Mouse (Mus musculus) midbrain, embryonic 13.5 days (tissue): ENCODE measurements around the gene Rad9b. TPM values are rescaled to one million over a fixed set of nuclear protein-coding genes. Genes with fewer than 3 reads are reported as not detected.

ENCODE experiments used
- ATAC-seq: fragments of 200-750 bp; cut with Nextera tagmentation; 2 replicates; pipeline ENCODE4 v1.8.0; 2017; ENCODE audit warnings: mild to moderate bottlenecking, moderate TSS enrichment, moderate library complexity
- H3K27ac ChIP-seq: fragments of 300-500 bp; sonication (generic); 2 replicates; pipeline ENCODE4 v1.5.1; 2015; ENCODE audit warnings: inconsistent platforms, mild to moderate bottlenecking, moderate library complexity
- H3K27me3 ChIP-seq: fragments of 300-500 bp; sonication (generic); 2 replicates; pipeline ENCODE4 v1.6.1; 2015; ENCODE audit warnings: mild to moderate bottlenecking, inconsistent platforms
- H3K36me3 ChIP-seq: fragments of 300-500 bp; sonication (generic); 2 replicates; pipeline ENCODE4 v1.6.1; 2015; ENCODE audit warnings: mild to moderate bottlenecking, inconsistent platforms
- H3K4me1 ChIP-seq: fragments of 300-500 bp; sonication (generic); replicated peaks from 2 replicates; pipeline ENCODE4 v1.6.1; 2015; ENCODE audit warnings: inconsistent platforms
- H3K4me2 ChIP-seq: fragments of 300-500 bp; sonication (generic); replicated peaks from 2 replicates; pipeline ENCODE4 v1.6.1; 2015; ENCODE audit warnings: moderate library complexity, mild to moderate bottlenecking, inconsistent platforms
- H3K4me3 ChIP-seq: fragments of 300-500 bp; sonication (generic); replicated peaks from 2 replicates; pipeline ENCODE4 v1.5.1; 2015; ENCODE audit warnings: mild to moderate bottlenecking, inconsistent platforms
- H3K9ac ChIP-seq: fragments of 300-500 bp; sonication (generic); replicated peaks from 2 replicates; pipeline ENCODE4 v1.6.1; 2015; ENCODE audit warnings: mild to moderate bottlenecking, inconsistent platforms
- H3K9me3 ChIP-seq: fragments of 300-500 bp; sonication (generic); 2 replicates; pipeline ENCODE4 v1.6.1; 2016; ENCODE audit warnings: mild to moderate bottlenecking, inconsistent platforms
- WGBS: fragments of 180-500 bp; shearing (Covaris S2); methylation state at CpG from one replicate; pipeline ENCODE4 v1.1.7; 2015; 5-methylcytosine and 5-hydroxymethylcytosine counted together
- polyA plus RNA-seq: library from polyadenylated mRNA; unstranded; fragments of >200 nt; fragmentation: Nextera tagmentation; extraction: Ambion mirVana; gene quantifications from 2 replicates; pipeline ENCODE4 v1.2.1, GENCODE M21; 2015

Rad9b gene
- polyA plus RNA-seq, 1 experiment from 2014 or later: 22.6 TPM

DNA sequence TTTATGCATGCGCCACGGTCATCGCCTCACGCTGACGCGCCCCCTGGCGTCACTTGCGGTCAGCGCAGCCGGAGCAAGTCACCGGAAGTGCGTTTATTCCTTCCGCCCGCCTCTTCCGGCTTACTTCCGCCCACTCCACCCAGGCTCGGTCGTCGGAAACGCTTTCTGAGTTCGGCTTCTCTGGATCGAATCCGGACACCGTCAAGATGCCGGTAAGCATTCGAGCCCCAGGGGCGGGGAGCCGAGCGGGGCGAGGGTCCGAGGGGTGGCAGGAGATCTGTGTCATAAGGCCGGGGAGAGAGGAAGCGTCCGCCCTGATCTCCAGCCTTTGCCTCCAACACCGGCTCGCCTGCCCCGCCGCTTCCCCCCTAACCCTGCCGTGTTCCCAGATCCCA lies 37.8 kb upstream of the Rad9b start, which contains the start of gene Arpc3:
Arpc3 (plus strand) TSS at position 93 of the 395 bp plus-strand sequence.
- H3K4me1 ChIP-seq: peaks cover 14% of the 10 kb centered on the region
- ATAC-seq: peak; percentile 91
- no peaks in the 10 kb centered on the region for H3K9me3 ChIP-seq
- H3K27me3 ChIP-seq: no peaks in the 10 kb centered on the region
- peak within 1 kb of the TSS; percentile 86 for H3K9ac ChIP-seq
- peaks cover 8% of the 10 kb centered on the region for H3K36me3 ChIP-seq
- peak within 1 kb of the TSS; percentile 40; the same call in 1 of the 2 replicates for H3K27ac ChIP-seq
- H3K4me2 ChIP-seq: peak within 1 kb of the TSS; percentile 70
- peak within 1 kb of the TSS; percentile 82 for H3K4me3 ChIP-seq
- under 1% methylated on average over 39 of the region's 39 CpGs for WGBS

DNA sequence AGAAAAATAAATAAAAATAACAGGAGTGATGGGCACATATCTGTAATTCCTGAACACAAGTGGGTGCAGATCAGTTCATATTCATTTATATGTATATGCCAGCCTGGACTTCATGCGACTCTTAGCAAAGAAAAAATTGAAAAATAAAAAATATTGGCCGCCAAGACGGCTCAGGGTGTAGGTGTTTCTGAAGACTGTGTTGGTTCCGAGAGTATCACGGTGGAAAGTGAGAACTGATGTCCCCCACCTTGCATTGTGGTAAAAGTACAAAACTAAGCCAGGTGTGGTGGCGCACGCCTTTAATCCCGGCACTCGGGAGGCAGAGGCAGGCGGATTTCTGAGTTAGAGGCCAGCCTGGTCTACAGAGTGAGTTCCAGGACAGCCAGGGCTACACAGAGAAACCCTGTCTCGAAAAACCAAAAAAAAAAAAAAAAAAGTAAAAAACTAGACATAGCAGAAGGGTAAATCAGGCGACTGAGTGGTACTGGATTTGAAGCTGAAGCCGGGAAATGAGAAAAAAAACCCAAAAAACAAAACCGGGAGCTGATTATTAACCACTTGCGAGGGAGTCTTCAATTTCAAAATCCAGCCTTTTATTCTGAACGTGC lies 37.2 kb upstream of the Rad9b start:
- H3K4me1 ChIP-seq: peaks cover 14% of the 10 kb centered on the region
- peak overlapping the region; percentile 25; the same call in 1 of the 2 replicates for H3K4me2 ChIP-seq
- no peaks in the 10 kb centered on the region for H3K9me3 ChIP-seq
- H3K9ac ChIP-seq: no peak overlapping the region
- H3K36me3 ChIP-seq: 0 out of 2 replicates have a peak, but pooled peaks cover 3% of the 10 kb centered on the region
- H3K27me3 ChIP-seq: no peaks in the 10 kb centered on the region
- H3K4me3 ChIP-seq: peak overlapping the region; percentile 82
- WGBS: 53% methylated on average over 16 of the region's 16 CpGs
- 0 out of 2 replicates have a peak overlapping the region, but pooled peaks have one; percentile 4 for H3K27ac ChIP-seq
- ATAC-seq: peak; percentile 61

DNA sequence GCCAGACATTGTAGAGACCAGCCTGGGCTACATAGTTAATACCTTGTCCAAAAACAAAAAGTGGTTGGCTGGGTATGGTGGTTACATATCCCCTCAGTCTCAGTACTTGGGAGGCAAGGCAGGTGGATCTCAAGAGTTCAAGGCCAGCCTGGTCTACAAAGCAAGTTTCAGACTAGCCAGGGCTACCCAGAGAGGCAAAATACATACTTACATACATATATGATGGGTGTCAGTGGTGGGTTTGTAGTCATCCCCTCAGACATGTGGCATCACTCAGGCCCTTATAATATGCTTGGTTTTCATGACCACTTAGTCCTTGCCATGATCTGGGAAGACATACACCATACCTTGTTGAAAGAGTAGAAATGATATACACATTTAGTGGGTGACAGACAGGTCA lies 36.6 kb upstream of the Rad9b start:
- Histone ChIP-seq H3K27ac (no peak overlapping the region), H3K27me3 (no peaks in the 10 kb centered on the region), H3K4me2 (no peak overlapping the region), H3K9ac (no peak overlapping the region), H3K4me3 (no peak overlapping the region), H3K4me1 (peaks cover 14% of the 10 kb centered on the region), H3K9me3 (no peaks in the 10 kb centered on the region), H3K36me3 (0 out of 2 replicates have a peak, but pooled peaks cover 3% of the 10 kb centered on the region)
- ATAC-seq: no peak

DNA sequence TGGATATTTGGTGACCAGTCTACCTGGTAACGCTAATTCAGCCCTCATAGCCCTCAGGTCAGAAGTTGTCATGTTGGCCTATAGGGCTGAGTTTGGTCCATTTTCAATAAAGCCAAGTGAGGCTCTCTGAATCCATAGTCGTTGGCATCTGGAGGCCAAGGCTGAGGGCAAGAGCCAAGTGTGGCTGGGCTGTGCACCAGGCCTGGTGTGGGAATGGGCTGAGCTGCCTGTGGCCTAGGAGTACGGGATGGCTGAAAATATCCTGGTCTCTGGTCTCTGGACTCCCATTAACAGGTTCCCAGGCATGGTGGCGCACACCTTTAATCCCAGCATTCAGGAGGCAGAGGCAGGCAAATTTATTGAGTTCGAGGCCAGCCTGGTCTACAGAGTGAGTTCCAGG lies 36.0 kb upstream of the Rad9b start:
- H3K4me2 ChIP-seq: no peak overlapping the region
- H3K27ac ChIP-seq: no peak overlapping the region
- ATAC-seq: no peak
- peaks cover 14% of the 10 kb centered on the region for H3K4me1 ChIP-seq
- no peaks in the 10 kb centered on the region for H3K9me3 ChIP-seq
- H3K9ac ChIP-seq: no peak overlapping the region
- no peaks in the 10 kb centered on the region for H3K27me3 ChIP-seq
- 92% methylated on average over 5 of the region's 5 CpGs for WGBS
- no peak overlapping the region for H3K4me3 ChIP-seq
- 0 out of 2 replicates have a peak, but pooled peaks cover 3% of the 10 kb centered on the region for H3K36me3 ChIP-seq

DNA sequence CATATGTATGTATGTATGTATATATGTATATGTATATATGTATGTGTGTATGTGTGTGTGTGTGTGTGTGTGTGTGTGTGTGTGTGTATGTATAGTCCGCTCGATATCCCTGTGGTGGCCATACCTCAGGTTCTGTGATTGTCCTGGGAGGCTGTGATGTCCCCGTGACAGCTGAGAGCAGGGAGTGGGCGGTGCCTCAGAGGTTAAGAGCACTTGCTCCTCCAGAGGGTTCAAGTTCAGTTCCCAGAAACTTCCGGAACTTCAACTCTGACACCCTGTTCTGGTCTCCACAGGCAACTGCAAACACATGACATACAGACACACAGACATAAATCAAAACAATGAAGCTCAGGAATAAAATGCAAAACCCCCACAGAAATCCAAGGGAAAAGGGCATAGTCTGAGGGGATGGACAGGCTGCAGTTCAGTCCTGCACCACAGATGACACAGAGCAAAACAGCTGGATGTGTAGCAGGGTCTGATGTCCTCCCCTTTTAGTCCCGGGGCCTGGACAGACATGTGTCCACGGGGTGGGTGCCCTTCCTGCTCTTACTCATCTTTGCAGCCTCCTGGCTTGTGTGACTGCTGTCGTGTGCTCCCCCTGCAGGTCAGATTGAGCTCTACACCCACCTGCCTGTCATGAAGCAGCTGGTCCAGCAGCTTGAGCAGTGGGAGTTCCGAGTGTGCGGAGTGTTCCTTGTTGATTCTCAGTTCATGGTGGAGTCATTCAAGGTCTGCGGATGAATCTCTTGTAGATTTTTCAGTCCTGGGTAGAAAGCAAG lies 25.5 kb upstream of the Rad9b start:
- WGBS: 57% methylated on average over 11 of the region's 11 CpGs
- H3K9me3 ChIP-seq: no peaks in the 10 kb centered on the region
- no peak overlapping the region for H3K4me3 ChIP-seq
- H3K27me3 ChIP-seq: no peaks in the 10 kb centered on the region
- peak; percentile 77 for ATAC-seq
- no peaks in the 10 kb centered on the region for H3K4me1 ChIP-seq
- H3K36me3 ChIP-seq: peaks cover 59% of the 10 kb centered on the region
- H3K27ac ChIP-seq: no peak overlapping the region
- H3K9ac ChIP-seq: no peak overlapping the region
- H3K4me2 ChIP-seq: no peak overlapping the region

DNA sequence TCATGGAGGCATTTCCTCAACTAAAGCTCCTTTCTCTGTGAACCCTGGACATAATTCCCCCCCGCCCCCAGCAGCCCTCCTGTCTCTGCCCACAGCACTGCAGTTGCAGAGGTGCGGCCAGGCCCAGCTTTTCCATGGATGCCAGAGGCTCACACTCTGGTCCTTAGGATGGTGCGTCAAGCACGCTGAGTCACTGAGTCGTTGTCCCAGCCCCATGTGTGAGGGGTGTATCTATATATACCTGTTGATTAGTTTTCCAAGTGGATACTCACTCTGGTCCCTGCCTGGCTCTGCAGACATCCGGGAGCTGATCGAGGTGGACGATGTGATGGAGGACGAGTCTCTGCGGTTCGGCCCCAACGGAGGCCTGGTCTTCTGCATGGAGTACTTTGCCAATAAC lies 24.1 kb upstream of the Rad9b start:
- Histone ChIP-seq H3K36me3 (peaks cover 67% of the 10 kb centered on the region), H3K9me3 (no peaks in the 10 kb centered on the region), H3K9ac (no peak overlapping the region), H3K27me3 (no peaks in the 10 kb centered on the region), H3K4me2 (no peak overlapping the region), H3K4me1 (peaks cover 9% of the 10 kb centered on the region), H3K4me3 (no peak overlapping the region), H3K27ac (no peak overlapping the region)
- WGBS: 96% methylated on average over 12 of the region's 12 CpGs
- ATAC-seq: no peak

DNA sequence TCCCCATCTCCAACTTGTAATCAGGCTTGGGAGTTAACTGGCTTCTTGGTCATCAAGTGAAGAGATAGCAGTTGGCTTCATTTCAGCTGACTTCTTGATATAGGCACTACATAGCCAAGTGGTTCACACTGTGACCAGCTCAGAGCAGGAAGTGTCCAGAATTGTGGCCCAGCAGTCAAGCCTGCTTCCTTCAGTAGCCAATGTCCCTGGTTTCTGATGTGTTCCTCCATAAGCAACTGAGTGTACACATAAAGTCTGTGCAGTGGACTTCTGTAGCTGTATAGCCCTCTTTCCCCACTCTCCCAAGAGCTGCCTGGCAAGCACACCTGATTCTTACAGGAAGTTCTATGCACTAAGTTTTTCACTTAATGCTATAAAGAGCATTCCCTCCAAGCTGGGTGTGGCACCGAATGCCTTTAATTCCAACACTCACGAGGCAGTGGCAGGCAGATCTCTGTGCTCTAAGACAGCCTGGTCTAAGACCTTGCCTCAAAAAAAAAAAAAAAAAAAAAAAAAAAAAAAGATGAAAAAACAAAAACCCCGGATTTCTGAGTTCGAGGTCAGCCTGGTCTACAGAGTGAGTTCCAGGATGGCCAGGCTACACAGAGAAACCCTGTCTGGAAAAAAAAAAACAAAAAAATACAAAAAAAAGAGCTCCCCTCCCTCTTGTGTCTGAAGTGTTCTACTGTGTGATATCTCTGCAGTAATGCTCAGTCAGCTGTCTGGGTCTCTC lies 23.2 kb upstream of the Rad9b start:
- 96% methylated on average over 4 of the region's 4 CpGs for WGBS
- no peak for ATAC-seq
- no peak overlapping the region for H3K27ac ChIP-seq
- no peak overlapping the region for H3K9ac ChIP-seq
- H3K27me3 ChIP-seq: no peaks in the 10 kb centered on the region
- no peaks in the 10 kb centered on the region for H3K9me3 ChIP-seq
- H3K4me2 ChIP-seq: no peak overlapping the region
- H3K36me3 ChIP-seq: peaks cover 61% of the 10 kb centered on the region
- H3K4me1 ChIP-seq: peaks cover 14% of the 10 kb centered on the region
- no peak overlapping the region for H3K4me3 ChIP-seq

DNA sequence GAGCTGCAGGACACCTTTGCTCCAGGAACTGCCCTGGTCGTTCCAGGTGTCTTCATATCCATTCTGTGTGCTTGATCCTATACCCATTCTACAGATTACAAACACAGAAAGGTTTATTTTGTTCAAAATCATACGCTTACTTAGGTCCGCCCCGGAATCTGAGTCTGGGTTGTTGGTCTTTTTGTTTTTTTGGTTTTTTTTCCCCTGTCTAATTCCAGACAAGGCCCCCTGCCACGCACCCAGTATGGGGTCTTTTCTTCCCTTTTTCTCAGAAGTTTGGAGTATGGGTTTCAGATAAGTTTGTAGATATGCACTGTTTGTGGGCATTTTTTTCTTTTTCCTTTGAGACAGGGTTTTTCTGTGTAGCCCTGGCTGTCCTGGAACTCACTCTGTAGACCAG lies 18.8 kb upstream of the Rad9b start:
- no peaks in the 10 kb centered on the region for H3K27me3 ChIP-seq
- no peak for ATAC-seq
- 7% methylated on average over 5 of the region's 5 CpGs for WGBS

DNA sequence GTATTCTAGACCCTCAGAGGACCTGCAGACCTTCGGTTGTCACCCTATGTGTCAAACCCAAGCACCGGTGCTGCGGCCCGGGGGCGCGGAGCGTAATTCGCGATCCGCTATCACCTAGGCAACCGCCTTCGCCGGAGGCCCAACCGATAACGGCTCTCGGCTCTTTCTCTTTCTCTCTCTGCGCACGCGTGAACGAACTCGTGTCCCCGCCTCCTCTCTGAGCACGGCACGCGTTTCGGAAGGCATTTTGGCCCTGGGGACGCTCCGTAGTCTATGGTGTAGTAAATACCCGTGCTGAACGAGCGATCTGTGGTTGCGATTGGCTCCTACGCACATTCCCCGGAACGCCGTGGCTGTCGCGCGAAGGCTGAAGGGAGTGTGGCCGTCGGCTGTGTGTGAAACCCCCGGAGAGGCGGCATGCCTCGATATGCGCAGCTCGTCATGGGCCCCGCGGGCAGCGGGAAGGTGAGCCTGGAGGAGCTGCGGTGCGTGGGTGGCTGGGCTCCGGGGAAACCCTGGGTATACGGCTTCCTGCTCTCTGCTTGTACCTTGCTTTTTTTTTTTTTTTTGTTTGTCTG lies 18.2 kb upstream of the Rad9b start, which contains the start of gene Fam216a:
Fam216a (minus strand) TSS at position 173 of the 578 bp plus-strand sequence.
- no peaks in the 10 kb centered on the region for H3K27me3 ChIP-seq
- peaks cover 49% of the 10 kb centered on the region for H3K36me3 ChIP-seq
- peak within 1 kb of the TSS; percentile 83 for H3K4me3 ChIP-seq
- no peaks in the 10 kb centered on the region for H3K9me3 ChIP-seq
- peak; percentile 97 for ATAC-seq
- H3K9ac ChIP-seq: peak within 1 kb of the TSS; percentile 89
- H3K4me2 ChIP-seq: peak within 1 kb of the TSS; percentile 77
- peaks cover 31% of the 10 kb centered on the region for H3K4me1 ChIP-seq
- under 1% methylated on average over 53 of the region's 53 CpGs for WGBS
- H3K27ac ChIP-seq: peak within 1 kb of the TSS; percentile 97

More for the DNA sequence above, 18.8 kb upstream of the Rad9b start:
- H3K4me2 ChIP-seq: peak overlapping the region; percentile 77
- H3K4me1 ChIP-seq: peaks cover 31% of the 10 kb centered on the region
- H3K36me3 ChIP-seq: peaks cover 43% of the 10 kb centered on the region
- H3K4me3 ChIP-seq: peak overlapping the region; percentile 83
- peak overlapping the region; percentile 90 for H3K27ac ChIP-seq
- H3K9me3 ChIP-seq: no peaks in the 10 kb centered on the region
- peak overlapping the region; percentile 89 for H3K9ac ChIP-seq

DNA sequence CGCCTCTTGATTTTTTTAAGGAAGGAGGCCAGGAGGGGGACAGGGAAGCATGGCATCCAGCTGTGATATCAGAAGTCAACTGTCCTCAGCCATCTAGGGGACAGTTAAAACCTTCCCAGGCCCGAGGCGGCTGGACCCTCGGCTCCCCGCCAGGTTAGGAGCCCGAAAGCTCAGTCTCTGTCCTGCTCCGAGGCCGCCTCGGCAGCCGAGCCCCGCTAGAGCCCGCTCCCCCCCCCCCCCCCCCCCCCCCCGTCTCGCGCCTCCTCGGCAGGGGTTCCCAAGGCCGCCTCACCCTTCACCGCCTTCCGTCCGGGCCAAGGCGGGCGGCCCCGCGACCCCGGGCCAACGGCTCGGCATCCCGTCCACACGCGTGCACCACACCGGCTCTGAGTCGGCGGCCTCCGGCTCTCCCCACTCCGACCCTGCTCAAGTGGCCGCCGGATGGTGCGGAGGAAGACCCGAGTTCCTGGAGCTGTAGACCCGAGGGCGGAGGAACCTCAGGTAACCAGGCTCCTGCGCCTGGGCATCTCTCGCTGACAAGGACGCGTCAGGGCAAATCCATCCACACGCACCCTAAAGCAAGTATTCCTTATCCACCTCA lies 17.7 kb upstream of the Rad9b start, which contains the start of gene Gpn3:
Gpn3 (plus strand) TSS at position 286 of the 601 bp plus-strand sequence.
- Histone ChIP-seq H3K27ac (peak within 1 kb of the TSS; percentile 97), H3K9me3 (no peaks in the 10 kb centered on the region), H3K27me3 (no peaks in the 10 kb centered on the region), H3K9ac (peak within 1 kb of the TSS; percentile 89), H3K4me3 (peak within 1 kb of the TSS; percentile 83), H3K36me3 (peaks cover 51% of the 10 kb centered on the region), H3K4me2 (peak within 1 kb of the TSS; percentile 77), H3K4me1 (peaks cover 31% of the 10 kb centered on the region)
- under 1% methylated on average over 35 of the region's 46 CpGs for WGBS
- ATAC-seq: peak; percentile 87

DNA sequence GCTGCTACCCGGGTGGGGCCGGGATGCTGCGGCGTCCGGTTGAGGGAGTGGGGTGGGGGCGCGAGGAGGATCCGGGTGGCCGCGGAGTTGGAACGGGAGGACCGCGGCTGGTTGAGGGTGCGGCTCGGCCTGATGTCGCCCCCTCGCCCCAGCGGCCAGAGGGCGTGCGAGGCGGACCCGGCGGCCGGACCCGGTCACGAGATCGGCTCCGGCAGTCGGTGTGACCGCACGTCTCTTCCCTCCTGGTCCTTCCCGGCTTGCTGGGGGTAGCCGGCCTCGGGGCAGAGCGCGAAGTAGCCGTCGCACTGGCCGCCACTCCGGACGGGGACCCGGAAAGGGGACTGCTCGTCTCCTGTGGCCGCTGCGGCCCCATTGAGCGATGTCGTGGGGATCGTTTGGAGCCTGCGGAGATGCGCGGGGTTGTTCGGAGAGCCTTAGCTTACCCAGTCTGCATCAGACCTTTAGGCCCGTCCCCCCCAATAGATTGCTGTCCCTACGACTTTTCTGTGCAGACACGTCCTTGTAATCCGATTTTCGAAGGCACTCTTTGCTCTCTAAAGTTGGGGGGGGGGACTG lies 547 bp upstream of the Rad9b start:
- under 1% methylated on average over 54 of the region's 57 CpGs for WGBS
- H3K9me3 ChIP-seq: no peaks in the 10 kb centered on the region
- H3K9ac ChIP-seq: peak overlapping the region; percentile 96
- H3K4me2 ChIP-seq: peak overlapping the region; percentile 88
- ATAC-seq: no peak
- peak overlapping the region; percentile 91 for H3K4me3 ChIP-seq
- H3K36me3 ChIP-seq: peaks cover 11% of the 10 kb centered on the region; the same call in 1 of the 2 replicates
- peaks cover 19% of the 10 kb centered on the region for H3K4me1 ChIP-seq
- peak overlapping the region; percentile 75 for H3K27ac ChIP-seq
- H3K27me3 ChIP-seq: no peaks in the 10 kb centered on the region
